Mouse (Mus musculus) 416B (cell line): ENCODE data around the gene Klf14.
A peak's percentile ranks its signal among the peaks of the same experiment; 100 is the strongest.

ENCODE experiments used
- DNase-seq: peaks from one replicate; pipeline ENCODE4 v3.0.0; 2011; ENCODE audit warnings: low read depth

Klf14 gene

DNA sequence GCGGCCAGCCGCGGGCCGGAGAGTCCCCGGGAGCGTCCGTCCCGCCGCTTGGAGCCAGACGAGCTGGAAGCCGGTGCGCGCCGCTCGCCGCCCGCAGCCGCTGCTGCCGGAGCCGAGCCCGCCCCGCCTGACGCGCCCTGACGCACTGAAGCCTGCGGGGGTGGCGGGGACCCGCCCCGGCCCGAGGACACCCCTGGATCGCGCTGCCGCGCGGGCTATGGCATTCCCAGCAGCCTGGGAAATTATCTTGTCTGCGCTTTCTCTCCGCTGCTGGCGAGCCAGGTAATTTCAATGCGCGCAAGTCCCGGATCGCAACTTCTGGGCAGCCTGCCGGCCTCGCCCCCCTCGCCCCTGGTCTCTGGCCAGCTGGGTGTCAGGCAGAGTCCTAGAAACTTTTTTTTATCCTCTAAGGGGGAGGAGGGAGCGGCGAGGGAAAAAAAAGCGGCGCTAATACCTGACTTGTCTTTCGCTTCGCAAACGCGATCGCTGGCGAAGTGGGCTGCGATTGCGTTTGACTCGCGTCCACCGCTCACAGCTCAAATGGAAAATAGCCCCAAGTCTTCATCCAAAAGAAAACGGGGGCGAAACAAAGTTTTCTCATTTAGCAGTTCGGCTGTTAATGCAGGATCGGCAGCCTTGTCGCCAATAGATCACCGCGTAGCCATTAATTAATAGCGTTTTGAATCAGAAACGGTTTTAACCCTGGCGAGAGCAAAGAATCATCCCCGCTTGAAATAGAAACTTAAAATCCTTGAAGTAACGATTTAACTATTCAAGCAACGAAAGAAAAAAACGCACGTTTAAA is at the start of gene Klf14:
TSS of gene Klf14 (minus strand) at position 343 of the 805 bp plus-strand sequence.
- DNase-seq = no peak

DNA sequence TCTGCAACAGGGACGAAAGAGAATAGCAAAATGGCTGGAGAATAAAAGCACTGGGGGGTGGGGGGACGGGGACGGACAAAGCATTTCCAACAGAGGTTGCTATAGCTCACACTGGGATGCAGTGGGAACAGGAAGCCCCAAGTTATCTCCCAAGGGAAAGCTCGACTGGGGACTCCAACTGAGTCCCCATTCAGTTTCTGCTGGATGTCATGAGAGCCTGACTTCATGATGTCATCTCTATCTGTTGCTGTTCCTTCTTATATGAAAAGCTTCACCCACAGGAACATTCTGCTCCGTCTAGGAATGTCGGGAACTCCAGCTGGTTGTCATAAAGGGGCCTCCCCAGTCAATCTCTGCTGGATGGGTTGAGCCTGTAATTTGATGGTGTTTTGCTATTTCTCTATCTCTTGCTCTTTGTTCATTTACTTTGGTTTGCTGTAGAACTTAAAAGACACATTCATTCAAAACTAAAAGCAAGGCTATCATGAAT is 47.3 kb upstream of the Klf14 start:
- DNase-seq = no peak

DNA sequence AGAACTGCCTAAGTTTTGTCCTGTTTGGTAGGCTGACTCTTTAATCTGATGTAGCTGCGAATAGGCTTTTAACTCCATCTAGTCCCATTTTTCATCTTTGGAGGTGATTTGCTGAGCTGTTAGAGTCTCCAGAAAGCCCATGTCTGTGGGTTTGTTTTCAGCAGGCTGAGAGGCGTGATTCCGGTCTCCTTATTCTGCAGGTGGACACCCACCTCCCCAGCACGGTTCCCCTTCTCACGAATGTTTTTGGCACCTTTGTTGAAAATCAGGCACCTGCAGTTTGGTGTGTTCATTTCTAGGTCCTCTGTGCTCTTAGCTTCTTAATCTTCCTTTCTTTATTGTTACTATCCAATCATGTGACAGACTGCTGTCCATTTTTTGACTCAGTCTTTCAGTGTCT is 27.5 kb upstream of the Klf14 start:
- DNase-seq = no peak

DNA sequence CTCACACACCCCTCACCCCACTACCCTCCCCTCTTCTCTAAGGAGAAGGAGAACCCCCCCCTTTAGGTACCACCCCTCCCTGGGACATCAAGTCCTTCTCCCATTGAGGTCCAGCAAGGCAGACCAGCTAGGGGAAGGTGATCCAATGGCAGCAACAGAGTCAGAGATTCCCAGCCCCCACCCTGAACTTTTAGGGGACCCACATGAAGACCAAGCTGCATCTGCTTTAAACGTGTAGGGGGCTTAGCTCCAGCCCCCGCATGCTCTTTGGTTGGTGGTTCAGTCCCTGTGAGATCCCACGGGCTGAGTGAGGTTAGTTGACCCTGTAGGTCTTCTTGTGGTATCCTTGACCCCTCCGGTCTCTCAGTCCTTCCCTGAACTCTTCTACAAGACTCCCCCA is 24.1 kb upstream of the Klf14 start:
- DNase-seq = no peak

DNA sequence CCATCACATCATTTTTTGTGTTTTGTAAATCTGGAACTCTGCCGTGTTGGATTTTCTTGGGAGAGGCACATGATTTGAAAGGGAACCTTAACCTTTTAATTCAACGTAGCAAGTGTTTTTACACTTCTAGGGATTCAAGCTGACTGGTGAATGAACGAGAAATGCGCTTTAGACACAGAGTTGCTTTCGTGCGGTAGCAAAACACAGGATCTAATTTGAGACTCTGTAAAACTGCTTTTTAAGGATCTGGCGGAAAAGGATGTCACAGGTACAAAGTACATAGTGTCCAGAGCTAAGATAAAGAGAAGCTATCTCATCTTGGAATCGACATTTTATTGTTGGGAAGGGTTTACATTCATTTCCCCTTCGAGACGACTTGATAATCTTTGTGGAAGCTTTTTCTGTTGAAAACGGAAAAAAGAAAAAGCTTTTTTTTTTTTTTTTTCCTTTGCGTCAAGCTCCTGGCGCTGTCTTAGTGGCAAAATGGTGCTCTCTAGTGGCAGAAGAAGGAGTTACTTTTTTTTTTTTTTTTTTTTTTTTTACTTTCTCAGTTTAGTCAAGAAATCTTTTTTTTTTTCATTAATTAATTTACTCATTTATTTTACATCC is 23.6 kb upstream of the Klf14 start:
- peak; percentile 64 for DNase-seq

DNA sequence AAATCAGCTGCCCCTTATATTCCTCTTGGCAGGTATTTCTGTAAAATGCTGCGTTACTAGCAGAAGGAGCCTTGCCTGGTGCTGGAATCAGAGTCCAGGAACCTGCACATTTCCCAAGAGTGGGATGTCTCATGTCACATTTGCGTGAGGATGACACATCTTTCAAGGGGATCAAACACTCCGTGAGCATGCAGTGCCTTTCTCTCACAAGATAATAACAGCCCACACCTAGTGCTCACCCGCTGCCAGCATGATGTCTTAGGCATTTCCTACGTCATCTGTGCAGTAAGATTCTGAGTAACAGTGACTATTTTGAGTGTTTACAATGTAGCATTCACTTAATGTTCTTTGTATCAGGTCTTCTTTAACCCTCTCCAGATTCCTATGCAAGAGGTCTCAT is 22.5 kb upstream of the Klf14 start:
- no peak for DNase-seq

DNA sequence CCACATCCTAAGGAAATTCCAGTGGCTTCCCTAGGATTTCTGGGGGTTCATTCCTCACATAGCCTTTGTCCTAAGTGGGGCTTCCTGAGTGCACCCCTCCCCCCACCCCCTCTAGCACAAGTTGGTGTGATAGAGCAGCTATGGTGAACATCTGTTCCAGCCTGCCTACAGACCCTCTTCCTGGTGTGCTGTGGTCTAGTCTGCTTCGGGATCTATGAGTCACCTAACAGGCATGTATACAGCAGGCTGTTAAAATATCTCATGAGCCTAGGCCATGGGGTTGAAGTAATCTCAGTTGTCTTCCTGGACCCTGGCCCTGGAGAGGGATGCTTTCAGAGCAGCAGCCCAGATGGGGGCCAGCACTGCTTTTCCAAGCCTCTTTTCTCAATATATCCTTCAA is 19.7 kb upstream of the Klf14 start:
- DNase-seq = peak; percentile 4

DNA sequence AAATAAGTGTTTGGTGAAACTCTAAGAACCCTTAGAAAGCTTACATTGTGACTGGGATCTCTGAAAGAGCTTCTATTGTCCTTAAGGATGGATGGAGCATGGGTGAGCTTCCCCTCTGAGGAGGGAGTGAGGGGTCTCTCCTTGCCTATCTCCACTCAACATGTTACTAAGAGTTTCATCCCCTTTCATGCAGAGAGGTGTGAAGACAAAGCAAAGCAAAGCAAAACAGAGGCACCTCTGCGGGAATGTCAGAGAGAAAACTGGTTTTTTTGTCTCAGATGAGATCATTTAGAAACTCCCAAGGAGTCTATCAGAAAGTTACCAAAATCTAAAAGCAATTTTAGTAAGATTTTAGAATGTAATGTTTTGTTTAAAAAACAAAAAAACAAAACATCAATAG is 13.2 kb upstream of the Klf14 start:
- DNase-seq = no peak

DNA sequence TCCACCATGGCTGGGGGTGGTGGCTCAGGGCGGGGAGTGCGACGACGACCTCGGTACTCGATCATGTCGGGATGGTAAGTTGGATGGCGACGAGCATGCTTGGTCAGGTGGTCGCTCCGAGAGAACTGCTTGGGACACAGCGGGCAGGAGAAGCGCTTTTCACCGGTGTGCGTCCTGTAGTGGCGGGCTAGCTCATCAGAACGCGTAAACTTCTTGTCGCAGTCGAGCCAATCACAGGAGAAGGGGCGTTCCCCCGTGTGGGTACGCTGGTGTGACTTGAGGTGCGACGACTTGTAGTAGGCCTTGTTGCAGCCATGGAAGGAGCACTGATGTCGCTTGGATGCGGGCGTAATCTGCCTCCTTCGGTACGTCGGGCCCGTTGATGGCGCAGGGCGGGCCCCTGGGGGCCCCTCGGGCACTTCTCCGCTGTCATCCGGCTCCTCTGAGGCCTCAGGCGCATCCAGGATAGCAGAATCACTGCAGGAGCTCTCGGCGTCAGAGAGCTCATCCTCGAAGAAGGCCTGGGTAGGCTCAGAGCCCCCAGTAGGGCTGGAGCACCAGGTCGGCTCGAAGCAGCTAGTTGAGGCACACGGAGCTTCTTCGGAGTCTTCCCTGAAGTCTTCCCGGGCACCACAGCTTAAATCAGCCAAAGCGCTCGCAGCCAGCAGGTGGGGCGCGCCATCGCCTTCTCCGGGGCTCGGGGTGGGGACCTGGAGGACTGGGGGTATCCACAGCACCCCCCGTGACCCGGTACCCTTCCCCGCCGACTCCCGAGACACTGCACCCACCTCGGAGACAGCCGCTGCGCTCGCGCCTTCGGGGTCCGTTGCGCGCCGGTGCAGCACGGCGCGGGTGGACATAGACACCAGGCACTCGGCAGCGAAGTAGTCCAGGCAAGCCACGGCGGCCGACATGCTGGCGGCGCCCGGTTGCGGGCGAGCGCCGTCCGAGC is 818 bp downstream of the Klf14 start:
- no peak for DNase-seq

DNA sequence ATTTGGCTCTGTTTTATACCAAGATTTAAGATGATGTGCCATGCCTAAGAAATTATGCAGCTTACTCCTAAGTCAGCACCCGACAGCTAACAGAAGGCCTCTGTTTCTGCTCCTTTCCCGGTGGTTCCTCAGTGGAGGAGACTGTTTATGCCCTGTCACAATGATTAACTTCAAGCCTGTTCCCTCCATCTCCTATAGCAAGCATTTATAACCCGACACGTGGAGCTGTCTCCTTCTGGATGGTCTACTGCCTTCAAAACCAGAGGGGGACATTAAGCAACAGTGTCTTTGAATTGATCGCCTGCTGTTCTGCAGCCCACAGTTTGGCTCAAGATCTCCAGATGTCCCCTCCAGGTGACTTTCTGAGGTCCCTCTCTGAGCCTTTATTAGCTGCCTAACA is 19.6 kb downstream of the Klf14 start:
- no peak for DNase-seq

DNA sequence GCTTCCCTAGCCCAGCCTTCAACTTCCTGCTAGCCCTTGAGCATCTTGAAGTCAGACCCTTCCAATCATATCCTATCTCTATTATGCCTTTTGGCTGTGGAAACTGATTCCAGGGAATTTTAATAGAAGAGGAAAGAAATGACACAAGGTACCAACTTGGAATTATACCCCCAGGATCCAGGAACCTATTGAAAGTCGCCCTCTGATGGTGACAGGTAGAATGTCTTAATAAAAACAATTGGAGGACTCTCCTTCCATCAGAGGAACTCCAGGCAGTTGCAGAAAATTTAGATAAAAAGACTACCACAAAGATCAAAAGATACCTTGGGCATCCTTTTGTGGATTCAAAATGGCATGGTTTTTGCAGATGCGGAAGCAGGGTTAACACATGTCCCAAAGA is 36.1 kb downstream of the Klf14 start:
- DNase-seq = peak; percentile 39

DNA sequence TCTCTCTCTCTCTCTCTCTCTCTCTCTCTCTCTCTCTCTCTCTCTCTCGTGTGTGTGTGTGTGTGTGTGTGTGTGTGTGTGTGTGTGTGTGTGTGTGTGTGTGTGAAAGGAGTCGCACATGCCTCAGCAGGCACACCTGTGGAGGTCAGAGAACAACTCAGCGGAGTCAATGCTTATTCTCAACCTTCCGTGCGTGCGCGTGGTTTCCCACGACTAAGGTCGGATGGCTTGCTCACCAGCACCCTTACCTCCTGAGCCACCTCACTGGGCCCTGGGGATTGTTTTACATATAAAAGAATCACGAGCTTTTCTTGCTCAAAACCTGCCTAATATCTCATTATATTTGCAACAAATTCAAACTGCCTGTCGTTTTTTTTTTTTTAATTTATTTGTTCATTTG is 37.1 kb downstream of the Klf14 start:
- DNase-seq = no peak

DNA sequence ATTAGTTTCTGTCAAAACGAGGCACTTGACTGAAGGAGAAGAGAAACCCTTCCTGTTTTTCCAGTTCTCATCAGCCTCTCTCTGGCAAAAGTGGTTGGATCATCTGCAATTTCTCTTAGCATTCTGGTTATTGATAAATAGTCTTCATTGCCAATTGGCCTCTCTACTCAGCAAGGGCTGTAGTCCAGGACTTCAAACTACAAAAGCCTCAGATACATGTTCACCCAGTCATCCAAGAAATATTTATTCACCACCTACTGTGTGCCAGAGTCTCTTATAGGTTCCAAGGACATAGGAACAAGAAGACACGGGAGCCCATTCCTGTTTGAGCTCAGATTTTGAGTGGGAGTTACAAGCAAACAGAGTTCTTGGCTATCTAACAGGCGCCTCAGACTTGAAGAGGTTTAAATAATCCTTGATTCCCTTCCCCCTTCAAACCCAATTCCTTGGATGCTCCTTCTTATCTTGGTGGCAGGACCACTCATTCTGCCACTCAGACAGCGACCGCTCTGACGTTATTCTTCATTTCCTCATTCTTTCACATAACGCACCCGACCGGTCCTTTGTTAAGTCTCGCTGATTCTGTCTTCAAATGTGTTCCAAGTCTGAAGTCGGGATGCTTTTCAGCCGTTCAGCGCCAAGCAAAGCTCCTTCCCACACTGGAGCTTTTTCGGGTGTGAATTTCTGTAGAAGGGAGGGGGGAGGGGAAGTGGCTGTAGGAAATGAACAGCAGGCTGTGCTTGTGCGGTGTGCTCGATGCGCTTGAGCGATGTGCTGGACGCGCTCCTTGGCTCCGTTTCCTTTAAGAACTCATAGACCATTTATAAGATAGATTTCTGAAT is 37.8 kb downstream of the Klf14 start:
- no peak for DNase-seq

DNA sequence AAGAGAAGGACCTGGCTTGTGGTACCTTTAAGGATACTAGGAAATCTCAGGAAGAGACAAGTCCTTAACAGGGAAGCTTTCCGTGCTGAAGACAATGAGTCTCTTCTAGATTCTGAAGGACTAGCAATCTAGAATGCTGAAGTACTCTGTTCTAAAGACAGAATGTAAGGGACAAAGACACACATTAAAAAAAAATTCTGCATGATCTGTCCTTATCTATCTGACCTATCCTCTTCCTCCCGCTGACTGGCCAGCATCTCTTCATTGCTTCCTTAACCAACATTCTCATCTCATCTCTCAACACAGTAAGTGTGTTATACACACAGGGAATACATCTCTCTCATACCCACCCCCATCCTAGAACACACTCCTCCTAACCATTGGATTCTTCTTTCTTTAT is 43.4 kb downstream of the Klf14 start, which contains the start of gene Tsga13:
TSS of gene Tsga13 (minus strand) at position 101 of the 400 bp plus-strand sequence.
- no peak for DNase-seq

DNA sequence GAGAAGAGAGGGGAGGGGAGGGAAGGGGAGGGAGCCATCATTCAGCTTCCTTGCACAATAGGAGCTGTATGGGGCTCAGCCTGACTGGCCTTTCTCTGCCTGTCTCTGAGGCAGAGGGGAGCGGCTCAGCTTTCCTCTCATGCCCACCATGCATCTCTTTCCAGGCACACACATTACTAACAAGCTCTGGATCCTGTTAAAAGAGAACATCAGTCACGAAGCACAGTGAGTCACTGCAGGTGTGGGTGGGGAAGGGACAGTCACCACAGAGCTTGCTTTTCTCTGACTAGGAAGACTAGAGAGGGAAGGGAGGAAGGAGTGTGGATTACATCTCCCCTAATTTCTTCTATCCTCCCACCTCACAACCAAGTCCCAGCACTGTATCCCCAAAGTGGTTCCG is 50.9 kb downstream of the Klf14 start:
- DNase-seq = no peak
